Mouse (Mus musculus): Measurements from ENCODE around the gene Snap23.

Snap23 gene

GRCm38 (mm10) chr2:120646777-120647176 is 79.3 kb downstream of the Snap23 start:
- ATAC-seq (ENCODE audit: insufficient number of reproducible peaks, low FRiP score, low TSS enrichment), result no peak
